In the genomic region with DNA sequence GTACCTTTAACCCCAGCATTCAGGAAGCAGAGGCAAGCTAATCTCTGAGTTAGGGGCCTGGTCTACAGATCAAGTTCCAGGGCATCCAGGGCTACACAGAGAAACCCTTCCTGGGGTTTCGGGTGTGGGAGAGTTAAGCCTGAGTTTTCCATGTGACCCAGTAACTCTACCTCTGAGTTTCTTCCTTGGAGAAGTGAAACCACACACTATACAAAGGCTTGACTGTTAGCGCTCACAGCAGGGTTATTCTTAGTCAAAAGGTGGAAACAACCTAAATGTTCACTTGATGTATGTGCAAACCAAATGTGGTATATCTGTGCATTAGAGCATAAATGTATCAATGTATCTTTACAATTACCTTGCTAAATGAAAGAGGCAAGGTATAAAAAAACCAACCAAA, we compare ENCODE assay signal across 1 mouse cellular context.
TF ChIP-seq lines count a peak whose summit lies in the region.

No protein-coding gene starts in this region.

TF ChIP-seq in CH12.LX, 34 proteins besides CTCF, POLR2A, EP300 and RAD21:
- TF ChIP-seq SMC3 (IDR thresholded peaks at IDR 0.05; ENCODE audit: low read depth, low read length) (no peak), IRF4 (IDR thresholded peaks at IDR 0.05; ENCODE audit: low read depth, low read length) (0 out of 2 replicates have a peak, but pooled peaks have one; percentile 23)
